Mouse (Mus musculus) forebrain, embryonic 14.5 days (tissue): Measurements from ENCODE around the gene Jam3. TPM values are rescaled to one million over a fixed set of nuclear protein-coding genes. Genes with fewer than 3 reads are reported as not detected.

ENCODE experiments used
- ATAC-seq: fragments of 200-750 bp; cut with Nextera tagmentation; 2 replicates; pipeline ENCODE4 v1.8.0; 2017; ENCODE audit warnings: mild to moderate bottlenecking, moderate library complexity
- DNase-seq: peaks from one replicate; pipeline ENCODE4 v3.0.0-alpha.2; 2015; ENCODE audit warnings: low spot score
- H3K27ac ChIP-seq: fragments of 300-500 bp; sonication (generic); 2 replicates; pipeline ENCODE4 v1.5.1; 2014; ENCODE audit warnings: low read depth, mild to moderate bottlenecking, control low read depth, low read length, moderate library complexity
- H3K27me3 ChIP-seq: fragments of 300-500 bp; sonication (generic); replicated peaks from 2 replicates; pipeline ENCODE4 v1.6.1; 2014; ENCODE audit warnings: low read length, control low read depth, mixed read lengths; ENCODE audit not compliant: control insufficient read depth, insufficient read depth
- H3K36me3 ChIP-seq: fragments of 300-500 bp; sonication (generic); 2 replicates; pipeline ENCODE4 v1.6.1; 2014; ENCODE audit warnings: low read length, control low read depth; ENCODE audit not compliant: control insufficient read depth, insufficient read depth
- H3K4me1 ChIP-seq: fragments of 300-500 bp; sonication (generic); 2 replicates; pipeline ENCODE4 v1.6.1; 2014; ENCODE audit warnings: antibody characterized with exemption, low read length, control low read depth; ENCODE audit not compliant: control insufficient read depth, insufficient read depth
- H3K4me2 ChIP-seq: fragments of 300-500 bp; sonication (generic); 2 replicates; pipeline ENCODE4 v1.6.1; 2014; ENCODE audit warnings: mild to moderate bottlenecking, control low read depth, low read length
- H3K4me3 ChIP-seq: fragments of 300-500 bp; sonication (generic); 2 replicates; pipeline ENCODE4 v1.5.1; 2014; ENCODE audit warnings: low read depth, low read length, control low read depth
- H3K9ac ChIP-seq: fragments of 300-500 bp; sonication (generic); 2 replicates; pipeline ENCODE4 v1.6.1; 2014; ENCODE audit warnings: mild to moderate bottlenecking, low read length, control low read depth, moderate library complexity
- H3K9me3 ChIP-seq: fragments of 300-500 bp; sonication (generic); replicated peaks from 2 replicates; pipeline ENCODE4 v1.6.1; 2016; ENCODE audit warnings: low read length, control low read depth, mixed read lengths; ENCODE audit not compliant: control insufficient read depth
- WGBS: fragments of 180-500 bp; shearing (Covaris S2); extraction: QIAGEN DNeasy Blood & Tissue Kit; methylation state at CpG from one replicate; pipeline ENCODE4 v1.1.7; 2014; 5-methylcytosine and 5-hydroxymethylcytosine counted together
- polyA plus RNA-seq: library from polyadenylated mRNA; unstranded; fragments of >200 nt; fragmentation: Nextera tagmentation; extraction: Ambion mirVana; gene quantifications from 2 replicates; pipeline ENCODE4 v1.2.1, GENCODE M21; 2014

The Jam3 gene
- polyA plus RNA-seq, 1 experiment from 2014 or later: 72.1 TPM

DNA sequence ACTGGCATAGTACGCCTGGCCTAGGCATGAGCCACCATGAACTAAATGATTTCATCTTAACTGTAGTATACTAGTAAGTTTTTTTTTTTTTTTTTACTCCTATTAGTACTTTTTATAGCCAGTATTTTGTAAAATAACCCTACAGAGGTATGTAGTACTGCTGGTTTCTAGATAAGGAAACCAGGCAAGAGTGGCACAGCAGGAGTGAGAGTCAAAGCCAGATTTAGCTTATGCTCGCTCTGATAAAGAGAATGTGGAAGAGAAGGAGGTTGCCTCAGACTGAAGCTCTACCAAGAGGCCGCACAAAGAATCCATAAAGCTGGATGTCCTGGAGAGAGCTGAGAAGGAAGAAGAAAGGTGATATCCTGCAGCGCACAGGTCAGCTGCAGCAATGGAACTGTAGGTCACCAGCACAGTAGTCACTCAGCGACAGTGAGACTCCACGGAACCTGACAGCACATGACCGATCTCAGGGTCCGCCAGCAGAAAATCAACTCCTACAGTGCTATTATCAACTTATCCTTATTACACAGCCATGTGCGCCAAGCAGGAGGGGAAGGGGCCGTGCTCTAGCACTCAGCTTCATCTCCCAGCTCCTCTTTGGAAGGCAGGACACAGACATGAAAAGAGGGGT is 14.7 kb downstream of the Jam3 start:
- Histone ChIP-seq H3K27ac (no peak overlapping the region), H3K9ac (no peak overlapping the region), H3K9me3 (no peaks in the 10 kb centered on the region), H3K4me1 (no peaks in the 10 kb centered on the region), H3K4me2 (no peak overlapping the region), H3K4me3 (no peak overlapping the region), H3K27me3 (no peaks in the 10 kb centered on the region), H3K36me3 (peaks cover 28% of the 10 kb centered on the region)
- DNase-seq: no peak
- 93% methylated on average over 10 of the region's 10 CpGs for WGBS
- no peak for ATAC-seq

DNA sequence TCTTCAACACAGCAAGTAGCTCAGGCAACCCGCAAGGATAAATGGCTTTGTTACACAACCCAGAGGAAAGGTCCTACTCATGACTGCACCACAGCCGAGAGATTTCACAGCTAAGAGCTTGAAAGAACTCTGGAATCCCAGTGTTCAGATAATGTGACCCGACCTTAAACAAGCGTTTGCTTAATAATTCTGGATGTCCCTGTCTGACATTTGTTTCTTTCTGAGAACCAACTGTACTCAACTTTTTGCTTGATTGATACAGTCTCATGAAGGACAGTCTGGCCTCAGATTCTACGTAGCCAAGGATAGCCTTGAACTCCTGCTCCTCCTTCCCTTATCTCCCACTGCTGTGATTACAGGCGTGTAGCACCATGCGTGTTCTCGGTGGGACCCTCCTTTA is 18.6 kb downstream of the Jam3 start:
- no peak for DNase-seq
- Histone ChIP-seq H3K27me3 (no peaks in the 10 kb centered on the region), H3K9ac (no peak overlapping the region), H3K4me1 (no peaks in the 10 kb centered on the region), H3K36me3 (peaks cover 16% of the 10 kb centered on the region), H3K9me3 (no peaks in the 10 kb centered on the region), H3K4me3 (no peak overlapping the region), H3K4me2 (no peak overlapping the region), H3K27ac (no peak overlapping the region)
- ATAC-seq: no peak
- WGBS: 90% methylated on average over 8 of the region's 8 CpGs

DNA sequence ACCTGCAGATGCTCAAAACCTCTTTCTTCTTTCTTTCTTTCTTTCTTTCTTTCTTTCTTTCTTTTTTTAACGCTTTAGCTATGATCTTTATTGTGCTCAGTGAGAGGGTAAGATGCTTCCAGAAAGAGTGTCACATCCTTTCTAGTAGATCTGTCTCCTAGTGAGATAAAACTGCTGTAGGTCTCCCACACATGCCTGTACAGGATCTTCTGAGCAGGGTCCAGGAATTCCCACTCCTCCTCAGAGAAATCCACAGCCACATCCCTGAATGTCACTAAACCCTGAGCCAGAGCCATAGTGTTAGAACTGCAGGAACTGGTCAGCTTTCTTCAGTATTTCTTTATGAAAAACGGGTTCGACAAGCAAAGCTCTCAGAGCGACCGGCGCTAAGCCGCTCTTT is 19.8 kb downstream of the Jam3 start:
- ATAC-seq: no peak
- whole genome bisulfite sequencing: 89% methylated on average over 7 of the region's 7 CpGs

DNA sequence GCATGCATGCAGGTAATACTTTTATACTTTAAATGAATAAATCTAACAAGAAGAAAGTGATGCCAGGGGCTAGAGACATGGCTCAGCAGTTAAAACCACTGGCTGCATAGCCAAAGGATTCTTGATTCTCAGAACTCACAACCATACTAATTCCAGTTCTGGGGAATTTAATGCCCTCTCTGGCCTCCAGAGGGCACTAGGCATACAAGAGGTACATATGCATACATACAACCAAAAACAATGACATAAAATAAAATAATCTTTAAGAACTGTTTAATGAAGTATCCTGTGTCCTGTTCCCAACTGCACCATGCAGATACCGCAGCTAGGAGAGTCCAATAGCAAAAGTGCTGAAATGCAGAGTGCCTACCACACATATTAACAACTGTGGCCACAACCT is 20.8 kb downstream of the Jam3 start:
- 0 out of 2 replicates have a peak, but pooled peaks cover 4% of the 10 kb centered on the region for H3K36me3 ChIP-seq
- no peak overlapping the region for H3K4me3 ChIP-seq
- no peaks in the 10 kb centered on the region for H3K4me1 ChIP-seq
- H3K4me2 ChIP-seq: no peak overlapping the region
- ATAC-seq (no peak), DNase-seq (peak; percentile 72)
- no peaks in the 10 kb centered on the region for H3K27me3 ChIP-seq
- no peak overlapping the region for H3K9ac ChIP-seq
- H3K9me3 ChIP-seq: no peaks in the 10 kb centered on the region
- 76% methylated on average over 1 of the region's 1 CpGs for WGBS
- H3K27ac ChIP-seq: no peak overlapping the region

More for the DNA sequence above, 19.8 kb downstream of the Jam3 start:
- no peak overlapping the region for H3K9ac ChIP-seq
- no peak overlapping the region for H3K4me3 ChIP-seq
- DNase-seq: no peak
- no peaks in the 10 kb centered on the region for H3K9me3 ChIP-seq
- no peak overlapping the region for H3K4me2 ChIP-seq
- H3K27ac ChIP-seq: no peak overlapping the region
- H3K36me3 ChIP-seq: 0 out of 2 replicates have a peak, but pooled peaks cover 6% of the 10 kb centered on the region
- no peaks in the 10 kb centered on the region for H3K4me1 ChIP-seq
- no peaks in the 10 kb centered on the region for H3K27me3 ChIP-seq

DNA sequence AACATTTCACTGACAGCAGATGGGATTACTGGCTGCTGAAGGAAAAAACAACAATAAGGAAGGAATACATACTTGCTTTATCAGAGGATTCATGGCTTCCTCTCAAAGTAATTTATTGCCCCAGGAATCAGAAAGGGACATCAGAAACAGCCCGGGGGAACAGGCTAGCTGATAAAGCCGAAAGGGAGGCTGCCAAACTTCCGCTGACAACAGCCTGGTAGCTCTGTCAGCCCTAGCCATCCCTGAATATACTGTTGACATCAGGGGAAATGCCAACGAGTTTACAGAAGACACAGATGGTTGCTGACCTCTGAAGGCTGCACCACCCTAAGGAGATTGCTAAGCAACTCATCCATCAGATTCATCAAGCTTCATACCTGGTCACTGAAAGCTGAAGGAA is 26.6 kb downstream of the Jam3 start:
- H3K27ac ChIP-seq: no peak overlapping the region
- no peaks in the 10 kb centered on the region for H3K9me3 ChIP-seq
- H3K4me2 ChIP-seq: no peak overlapping the region
- WGBS: 92% methylated on average over 4 of the region's 4 CpGs
- no peak overlapping the region for H3K9ac ChIP-seq
- H3K36me3 ChIP-seq: no peaks in the 10 kb centered on the region
- no peak for DNase-seq
- H3K4me1 ChIP-seq: peaks cover 10% of the 10 kb centered on the region
- H3K4me3 ChIP-seq: no peak overlapping the region
- no peaks in the 10 kb centered on the region for H3K27me3 ChIP-seq
- ATAC-seq: no peak

DNA sequence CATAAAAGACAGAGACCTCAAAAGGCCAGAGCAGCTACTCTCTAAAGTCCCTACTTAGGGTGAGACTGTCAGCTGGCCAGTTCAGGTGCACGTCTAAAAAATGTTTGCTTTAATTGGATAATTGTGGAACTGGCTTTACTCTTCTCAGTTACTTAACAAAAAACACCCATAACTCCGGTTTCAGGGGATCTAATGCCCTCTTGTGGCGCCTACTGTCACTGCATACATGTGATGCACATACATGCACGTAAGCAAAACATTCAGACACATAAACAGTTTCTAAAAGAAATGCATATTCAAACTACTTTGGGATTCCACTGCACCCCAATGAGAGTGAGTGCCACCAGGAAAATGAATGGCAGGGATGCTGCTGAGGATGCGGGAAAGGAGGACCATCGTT is 28.7 kb downstream of the Jam3 start:
- peaks cover 20% of the 10 kb centered on the region for H3K4me1 ChIP-seq
- H3K4me2 ChIP-seq: no peak overlapping the region
- no peak overlapping the region for H3K27ac ChIP-seq
- H3K27me3 ChIP-seq: no peaks in the 10 kb centered on the region
- WGBS: 91% methylated on average over 6 of the region's 6 CpGs
- DNase-seq: no peak
- no peak overlapping the region for H3K4me3 ChIP-seq
- H3K9ac ChIP-seq: no peak overlapping the region
- no peak for ATAC-seq
- no peaks in the 10 kb centered on the region for H3K9me3 ChIP-seq
- H3K36me3 ChIP-seq: no peaks in the 10 kb centered on the region

DNA sequence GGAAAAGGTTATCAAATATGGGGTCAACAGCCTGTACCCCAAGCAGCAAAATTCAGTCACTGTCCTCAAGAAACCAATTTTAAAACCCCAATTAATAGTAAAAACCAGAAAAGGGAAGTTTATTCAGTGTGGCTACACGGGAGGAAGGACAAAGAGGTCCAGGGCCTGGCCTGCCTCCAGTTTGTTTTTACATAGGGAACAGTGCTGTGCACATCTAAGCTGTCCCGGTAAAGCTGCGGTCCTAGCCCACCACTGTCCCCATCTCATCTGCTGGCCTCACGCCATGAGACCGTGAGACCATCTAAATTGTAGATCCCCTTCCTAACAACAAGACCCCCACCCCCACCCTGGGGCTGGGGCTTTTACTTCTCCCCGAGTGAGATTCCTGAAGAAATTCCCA is 29.8 kb downstream of the Jam3 start:
- Histone ChIP-seq H3K9ac (no peak overlapping the region), H3K27me3 (no peaks in the 10 kb centered on the region), H3K27ac (no peak overlapping the region; the same call in 1 of the 2 replicates), H3K4me2 (no peak overlapping the region), H3K4me3 (no peak overlapping the region), H3K4me1 (peaks cover 20% of the 10 kb centered on the region), H3K36me3 (no peaks in the 10 kb centered on the region), H3K9me3 (no peaks in the 10 kb centered on the region)
- whole genome bisulfite sequencing: 27% methylated on average over 6 of the region's 6 CpGs
- peak; percentile 6 for DNase-seq
- no peak for ATAC-seq

DNA sequence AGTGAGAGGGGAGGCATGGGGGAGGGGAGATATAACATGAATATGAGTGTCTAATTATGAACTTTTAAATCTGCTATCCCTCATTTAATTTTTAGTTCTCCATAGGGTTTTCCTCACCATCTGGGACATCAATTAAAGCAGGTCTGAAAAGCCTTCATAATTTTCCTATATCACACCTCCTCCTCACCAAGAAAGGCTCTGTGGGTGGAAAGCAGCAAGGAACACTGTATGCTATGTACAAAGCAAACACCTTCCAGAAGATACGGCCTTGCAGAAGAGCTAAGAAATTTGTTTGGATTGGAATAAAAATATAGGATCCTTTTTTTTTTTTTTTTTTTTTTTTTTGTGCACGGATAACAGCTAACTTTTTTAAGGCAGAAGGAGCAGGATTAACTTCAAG is 31.3 kb downstream of the Jam3 start:
- no peak overlapping the region for H3K9ac ChIP-seq
- no peak overlapping the region for H3K4me3 ChIP-seq
- no peak overlapping the region for H3K4me2 ChIP-seq

DNA sequence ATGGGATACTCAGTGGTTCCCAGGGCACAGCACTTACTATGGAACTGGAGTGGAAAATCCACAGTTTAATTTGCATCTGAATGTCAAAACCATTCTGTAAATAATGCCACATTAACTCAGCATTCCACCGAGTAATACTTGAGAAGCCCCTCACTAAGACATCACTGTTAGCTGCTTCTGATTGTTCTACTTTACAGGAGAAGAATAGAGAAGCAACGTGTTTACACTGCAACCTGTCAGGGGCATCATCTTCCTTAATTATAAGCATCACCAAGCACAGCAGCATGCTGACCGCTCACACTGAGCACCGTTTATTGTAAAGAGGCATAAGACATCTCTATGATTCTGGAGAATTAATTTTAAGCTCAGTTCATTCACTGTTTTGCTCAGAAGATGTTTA is 32.3 kb downstream of the Jam3 start:
- ATAC-seq (peak; percentile 21; the same call in 1 of the 2 replicates), DNase-seq (peak; percentile 25)
- H3K36me3 ChIP-seq: no peaks in the 10 kb centered on the region
- H3K4me3 ChIP-seq: no peak overlapping the region
- H3K27me3 ChIP-seq: no peaks in the 10 kb centered on the region
- no peaks in the 10 kb centered on the region for H3K9me3 ChIP-seq
- no peak overlapping the region for H3K4me2 ChIP-seq
- no peak overlapping the region for H3K9ac ChIP-seq
- peaks cover 22% of the 10 kb centered on the region for H3K4me1 ChIP-seq
- WGBS: 33% methylated on average over 4 of the region's 4 CpGs
- peak overlapping the region; percentile 10; the same call in 1 of the 2 replicates for H3K27ac ChIP-seq

More for the DNA sequence above, 31.3 kb downstream of the Jam3 start:
- DNase-seq (no peak), ATAC-seq (no peak)
- WGBS: 86% methylated on average over 2 of the region's 2 CpGs
- no peaks in the 10 kb centered on the region for H3K27me3 ChIP-seq
- peaks cover 20% of the 10 kb centered on the region for H3K4me1 ChIP-seq
- no peaks in the 10 kb centered on the region for H3K9me3 ChIP-seq
- H3K36me3 ChIP-seq: no peaks in the 10 kb centered on the region
- no peak overlapping the region for H3K27ac ChIP-seq
